Mouse (Mus musculus) neutrophil, adult 5-6 weeks (primary cell): ENCODE measurements around the gene Olfr799. TPM values are rescaled to one million over a fixed set of nuclear protein-coding genes. Genes with fewer than 3 reads are reported as not detected.

Source experiments
- ATAC-seq: fragments of 151-379, 151-347 bp; 2 replicates; pipeline ENCODE4 v1.8.0; 2017; ENCODE audit warnings: mild to moderate bottlenecking, moderate TSS enrichment; ENCODE audit not compliant: insufficient number of reproducible peaks, poor library complexity, low FRiP score, severe bottlenecking; ENCODE audit errors: extremely low read depth
- total RNA-seq: library from RNA; stranded (forward); fragments of 200-1000 nt; gene quantifications from 2 replicates; pipeline ENCODE4 v1.2.3, GENCODE M21; 2017

Gene Olfr799
- total RNA-seq: 0.81 TPM in 1 of 2 replicates, not detected in the other

DNA sequence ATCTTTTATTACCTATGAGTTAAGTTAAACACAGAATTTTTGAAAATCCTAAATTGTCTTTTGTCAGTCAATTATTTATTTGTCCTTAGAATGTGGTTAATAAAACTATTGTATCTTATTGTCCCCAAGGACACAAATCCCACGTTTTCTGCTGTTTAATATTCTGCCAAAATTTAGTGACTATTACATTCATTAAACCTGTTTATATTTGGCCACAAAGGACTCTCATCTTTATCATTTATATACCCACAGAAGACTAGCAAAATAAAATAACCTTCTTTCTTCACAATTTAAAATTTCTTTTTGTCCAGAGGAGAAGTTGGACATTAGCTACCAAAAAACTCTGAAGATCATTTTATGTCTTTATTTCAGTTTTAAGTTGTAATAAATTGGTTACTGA, at the start of gene Olfr799:
Gene Olfr799, plus strand, starts transcription at position 301 of the 400 bp plus-strand sequence.
- no peak for ATAC-seq

DNA sequence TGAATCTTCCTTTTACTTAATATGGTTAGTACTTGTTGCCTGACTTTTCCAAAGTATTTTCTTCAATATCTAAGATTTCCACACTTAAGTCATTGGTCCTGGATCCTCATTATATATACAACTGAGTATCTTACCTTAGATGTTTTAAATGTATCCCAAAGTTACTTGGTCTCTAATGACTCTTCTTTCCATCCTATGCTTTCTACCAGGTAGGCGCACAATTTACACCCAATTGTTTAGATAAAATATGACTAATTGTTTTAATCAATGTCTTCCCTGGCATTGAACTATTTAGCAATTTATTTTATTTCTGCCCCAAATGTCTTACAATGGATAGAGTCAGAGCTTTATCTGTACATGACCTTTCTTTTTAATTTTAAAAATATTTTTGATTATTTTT, 24.8 kb upstream of the Olfr799 start, which contains the start of gene Olfr796:
Gene Olfr796, minus strand, starts transcription at position 101 of the 400 bp plus-strand sequence.
- no peak for ATAC-seq

DNA sequence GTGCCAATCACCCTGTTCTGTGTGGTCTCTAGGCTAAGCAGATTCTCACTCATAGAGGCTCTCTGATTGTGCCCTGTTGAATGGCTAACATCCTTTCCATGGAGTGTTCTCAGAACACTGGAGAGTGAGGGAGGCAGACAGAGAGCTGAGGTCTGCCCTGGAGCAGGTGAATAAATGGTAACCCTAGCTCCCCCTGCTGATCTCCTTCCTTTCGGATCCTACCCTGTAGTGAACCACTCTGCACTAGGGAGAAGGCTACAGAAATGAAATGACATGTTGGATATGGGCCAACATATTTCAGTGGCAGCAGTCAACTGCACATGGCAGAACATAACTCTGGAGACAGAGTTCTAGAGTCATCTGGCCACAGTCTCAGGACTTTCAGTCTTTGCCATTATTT, 15.6 kb upstream of the Olfr799 start:
- ATAC-seq: no peak

DNA sequence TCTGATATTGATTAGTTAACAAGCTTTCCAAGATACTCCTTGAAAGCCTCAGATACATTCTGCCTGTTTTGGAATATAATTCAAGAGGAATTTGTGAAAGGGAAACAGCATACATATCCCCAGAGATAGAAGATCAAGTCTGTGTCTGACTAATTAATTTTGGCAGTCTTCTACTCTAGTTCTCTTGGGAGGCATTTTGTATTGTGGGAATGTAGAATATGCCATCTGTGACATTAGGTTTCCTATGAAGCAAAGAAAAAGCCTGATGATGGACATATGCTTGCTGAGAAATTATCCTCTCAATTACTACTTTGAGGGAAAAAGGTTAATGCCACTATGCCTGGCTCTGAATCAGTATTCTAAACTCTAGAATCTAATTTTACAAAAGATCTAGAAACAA, 14.0 kb upstream of the Olfr799 start:
- no peak for ATAC-seq

DNA sequence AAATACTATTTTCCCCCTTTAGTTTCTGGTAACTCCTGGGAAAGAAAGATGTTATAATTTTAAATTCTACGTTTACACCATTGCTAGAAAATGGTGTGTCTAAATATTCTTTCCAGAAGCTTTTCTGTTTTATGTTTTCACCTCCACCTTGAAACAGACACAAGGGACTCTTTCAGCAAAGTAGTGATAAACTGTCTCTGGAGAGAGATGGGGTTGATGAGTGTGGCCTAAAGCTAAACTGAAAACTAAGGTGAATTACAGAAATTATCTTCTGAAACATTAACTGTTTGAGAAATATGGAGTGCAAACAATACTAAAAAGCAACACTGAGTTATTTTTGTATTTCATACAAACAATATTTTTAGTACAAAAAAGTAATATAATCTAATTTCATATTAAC, 9.4 kb upstream of the Olfr799 start, which contains the start of gene Olfr798:
Gene Olfr798, minus strand, starts transcription at position 101 of the 400 bp plus-strand sequence.
- no peak for ATAC-seq

- no peak for ATAC-seq
Measured at GRCm38 (mm10) chr10:129651763-129652162, 14.5 kb downstream of the Olfr799 start.

- no peak for ATAC-seq
Measured at GRCm38 (mm10) chr10:129657394-129657793, 20.1 kb downstream of the Olfr799 start, which contains the start of gene Olfr800. Gene Olfr800 (plus strand): TSS chr10:129657694.

DNA sequence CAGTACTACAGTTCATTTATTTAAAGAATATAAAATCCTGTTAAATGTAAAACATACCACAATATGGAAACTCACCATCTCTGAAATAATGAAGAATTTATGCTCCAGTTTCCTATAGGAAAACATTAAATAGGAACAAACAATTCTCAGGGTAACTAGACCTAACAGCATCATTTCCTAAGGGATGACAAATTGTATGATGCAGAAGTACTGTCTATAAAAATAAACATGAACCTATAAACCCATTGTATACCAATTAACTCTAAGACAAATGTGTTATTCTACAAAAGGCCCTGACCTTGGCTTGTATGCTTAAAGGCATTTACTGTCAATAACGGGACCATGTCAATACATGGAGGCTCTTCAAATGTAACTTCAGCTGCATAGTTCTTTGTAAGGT, 36.5 kb downstream of the Olfr799 start, which contains the start of gene Olfr801:
Gene Olfr801, minus strand, starts transcription at position 101 of the 400 bp plus-strand sequence.
- no peak for ATAC-seq

- no peak for ATAC-seq
Measured at GRCm38 (mm10) chr10:129688069-129688468, 50.8 kb downstream of the Olfr799 start, which contains the start of gene Olfr802. Gene Olfr802 (minus strand): TSS chr10:129688169.

DNA sequence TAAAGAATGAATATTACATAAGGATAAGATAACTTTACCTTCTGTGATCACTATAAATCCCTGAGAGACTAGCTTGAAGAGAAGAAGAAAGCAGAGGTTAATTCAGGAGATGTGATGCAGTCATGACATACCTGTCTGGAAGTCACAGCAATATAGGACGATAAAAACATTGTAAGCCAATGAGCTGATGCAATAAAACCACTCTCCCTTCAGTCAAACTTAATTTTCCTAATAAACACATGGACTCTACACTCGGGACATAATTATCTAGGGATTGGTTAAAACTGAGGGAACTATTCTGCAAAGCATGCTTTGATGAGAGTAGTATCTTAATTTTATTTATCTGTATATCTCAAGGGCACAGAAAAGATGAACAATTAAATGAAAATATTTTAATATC, 56.9 kb downstream of the Olfr799 start, which contains the start of gene Olfr803:
Gene Olfr803, minus strand, starts transcription at position 101 of the 400 bp plus-strand sequence.
- no peak for ATAC-seq

Other genes starting within 250 kb of the Olfr799 start
- gene Olfr785, start 232.1 kb upstream of the Olfr799 start, total RNA-seq: not detected in 2 replicates
- not detected in 2 replicates for gene Olfr786, start 210.2 kb upstream of the Olfr799 start, total RNA-seq
- gene Olfr787, start 175.6 kb upstream of the Olfr799 start, total RNA-seq: not detected in 2 replicates
- not detected in 2 replicates for gene Olfr788, start 166.5 kb upstream of the Olfr799 start, total RNA-seq
- gene Olfr789, start 152.7 kb upstream of the Olfr799 start, total RNA-seq: not detected in 2 replicates
- gene Olfr790, start 139.0 kb upstream of the Olfr799 start, total RNA-seq: not detected in 2 replicates
- gene Olfr791, start 115.7 kb upstream of the Olfr799 start, total RNA-seq: not detected in 2 replicates
- gene Olfr792, start 98.3 kb upstream of the Olfr799 start, total RNA-seq: not detected in 2 replicates
- gene Olfr794, start 69.8 kb upstream of the Olfr799 start, total RNA-seq: 0.25 TPM in 1 of 2 replicates, not detected in the other
- not detected in 2 replicates for gene Olfr796, start 24.9 kb upstream of the Olfr799 start, total RNA-seq
- gene Olfr798, start 9.6 kb upstream of the Olfr799 start, total RNA-seq: not detected in 2 replicates
- gene Olfr800, start 20.2 kb downstream of the Olfr799 start, total RNA-seq: not detected in 2 replicates
- gene Olfr801, start 36.4 kb downstream of the Olfr799 start, total RNA-seq: 0.12 TPM in 1 of 2 replicates, not detected in the other
- not detected in 2 replicates for gene Olfr802, start 50.7 kb downstream of the Olfr799 start, total RNA-seq
- 0.35 TPM in 1 of 2 replicates, not detected in the other for gene Olfr803, start 56.8 kb downstream of the Olfr799 start, total RNA-seq
- 0.12 TPM in 1 of 2 replicates, not detected in the other for gene Olfr804, start 65.7 kb downstream of the Olfr799 start, total RNA-seq
- not detected in 2 replicates for gene Olfr805, start 91.9 kb downstream of the Olfr799 start, total RNA-seq
- gene Olfr806, start 104.4 kb downstream of the Olfr799 start, total RNA-seq: 0.23 TPM in 1 of 2 replicates, not detected in the other
- gene Olfr807, start 120.3 kb downstream of the Olfr799 start, total RNA-seq: not detected in 2 replicates
- gene Olfr808, start 128.0 kb downstream of the Olfr799 start, total RNA-seq: not detected in 2 replicates
- gene Olfr809, start 137.2 kb downstream of the Olfr799 start, total RNA-seq: 0.35 TPM in 1 of 2 replicates, not detected in the other
- gene Olfr810, start 157.4 kb downstream of the Olfr799 start, total RNA-seq: not detected in 2 replicates
- not detected in 2 replicates for gene Olfr811, start 166.9 kb downstream of the Olfr799 start, total RNA-seq
- not detected in 2 replicates for gene Olfr812, start 208.6 kb downstream of the Olfr799 start, total RNA-seq
- not detected in 2 replicates for gene Olfr813, start 217.9 kb downstream of the Olfr799 start, total RNA-seq
- gene Olfr814, start 242.4 kb downstream of the Olfr799 start, total RNA-seq: 0.61 TPM in 1 of 2 replicates, not detected in the other